Mouse (Mus musculus): ENCODE results near the gene Disp1.

DNA sequence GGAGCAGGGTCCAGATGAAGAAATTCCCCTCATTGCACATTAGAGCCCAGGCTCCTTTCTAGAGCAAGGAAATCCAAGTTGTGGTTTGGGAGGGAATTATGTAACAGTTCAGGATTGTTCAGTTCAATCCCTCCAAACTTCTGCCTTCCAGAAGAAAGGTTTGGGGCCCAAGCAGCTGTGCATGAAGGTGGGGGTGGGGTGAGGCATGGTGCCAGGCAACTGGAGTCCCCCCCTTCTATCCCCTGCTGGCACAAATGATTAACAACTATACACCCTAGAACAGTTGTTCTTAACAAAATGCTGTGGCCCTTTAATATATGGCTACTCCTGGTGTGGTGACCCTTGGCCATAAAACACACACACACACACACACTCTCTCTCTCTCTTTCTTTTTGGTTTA lies 140.2 kb downstream of the Disp1 start:
- TF ChIP-seq GATA1 (IDR thresholded peaks at IDR 0.05; ENCODE audit: borderline replicate concordance, low read length) = no peak
- no peak for TF ChIP-seq FLI1 (IDR thresholded peaks at IDR 0.05; ENCODE audit: low read length)
